Mouse (Mus musculus): ENCODE results near the gene Phf13.
"Not testable (repeated sequence)": the region's sequence is repeated elsewhere in the genome, so short reads cannot be mapped to it uniquely, and the experiment has no call there.

Gene Phf13

DNA sequence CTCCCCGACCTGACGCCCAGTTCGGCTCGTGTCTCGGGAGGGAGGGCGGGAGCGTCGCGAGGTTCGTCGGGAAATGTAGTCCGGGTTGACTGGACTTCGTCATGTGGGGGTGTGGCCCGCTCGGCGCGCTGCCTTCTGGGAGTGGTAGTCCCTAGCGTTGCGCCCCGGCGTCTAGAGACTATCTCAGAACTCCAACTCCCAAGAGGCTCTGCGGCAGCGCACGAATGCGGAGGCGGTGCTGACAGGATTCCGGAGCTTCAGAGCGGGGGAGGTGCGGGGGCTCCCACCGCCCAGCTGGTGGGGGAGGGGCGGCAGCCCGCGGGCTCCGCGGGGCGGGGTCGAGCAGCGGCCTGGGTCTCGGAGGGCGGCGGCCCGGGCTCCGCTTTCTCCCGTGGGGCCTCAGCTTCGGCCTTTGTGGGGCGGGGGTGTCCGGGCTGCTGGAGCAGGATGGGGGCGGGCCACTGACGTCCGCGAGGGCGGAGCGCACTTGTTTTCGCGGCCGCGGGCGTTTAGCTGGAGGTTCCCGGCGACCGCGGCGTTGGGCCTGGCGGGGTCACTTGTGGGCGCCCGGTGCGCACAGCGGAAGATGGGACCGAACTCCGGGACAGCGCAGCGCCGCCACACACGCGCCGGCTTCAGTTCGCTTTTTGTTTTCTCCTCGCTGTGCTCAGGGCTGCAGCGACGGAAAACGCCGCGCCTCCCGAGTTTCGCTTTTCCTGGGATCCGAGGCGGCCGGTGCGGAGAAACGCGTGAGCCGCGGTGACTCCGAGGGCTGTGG is at the start of gene Phf13:
Phf13 (minus strand) TSS at position 86 of the 778 bp plus-strand sequence.
- peak; percentile 99 for DNase-seq

GRCm38 (mm10) chr4:152044609-152045008 is 48.6 kb upstream of the Phf13 start:
- DNase-seq = peak; percentile 28

- no peak for DNase-seq
Observed at GRCm38 (mm10) chr4:152043171-152043570, 47.1 kb upstream of the Phf13 start.

DNA sequence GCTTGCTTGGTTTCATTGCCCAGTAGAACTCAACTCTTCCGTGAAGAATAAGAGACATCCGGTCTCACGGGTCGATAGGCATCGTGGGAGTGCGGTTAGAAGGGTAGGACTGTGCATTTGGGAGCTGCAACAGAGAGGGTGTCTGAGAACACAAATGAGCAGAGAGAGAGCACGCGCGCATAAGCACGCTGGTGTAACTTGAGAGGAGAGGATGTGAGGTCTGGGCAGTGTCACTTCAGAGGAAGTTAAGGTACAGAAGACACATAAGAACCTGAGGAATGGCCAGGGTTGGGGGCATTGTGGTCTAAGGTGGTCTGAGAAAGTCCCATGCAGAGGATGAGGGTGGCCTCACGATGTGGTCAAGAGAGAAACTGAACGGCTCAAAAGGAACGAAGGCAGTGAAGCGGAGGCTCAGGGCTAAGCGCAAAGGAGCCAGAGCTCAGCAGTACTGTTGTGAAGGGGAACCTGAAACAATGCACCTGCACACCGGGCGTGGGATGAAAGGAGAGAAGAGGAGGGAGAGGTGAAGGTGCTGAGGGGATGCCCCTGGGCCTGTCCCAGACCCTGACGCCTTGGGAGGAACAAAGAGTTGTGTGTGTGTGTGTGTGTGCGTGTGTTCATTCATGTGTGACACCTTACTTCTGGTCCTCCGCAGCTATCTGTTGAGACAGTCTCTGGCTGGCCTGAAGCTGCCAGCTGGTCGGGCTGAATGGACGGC is 46.0 kb upstream of the Phf13 start:
- peak; percentile 5 for DNase-seq

DNA sequence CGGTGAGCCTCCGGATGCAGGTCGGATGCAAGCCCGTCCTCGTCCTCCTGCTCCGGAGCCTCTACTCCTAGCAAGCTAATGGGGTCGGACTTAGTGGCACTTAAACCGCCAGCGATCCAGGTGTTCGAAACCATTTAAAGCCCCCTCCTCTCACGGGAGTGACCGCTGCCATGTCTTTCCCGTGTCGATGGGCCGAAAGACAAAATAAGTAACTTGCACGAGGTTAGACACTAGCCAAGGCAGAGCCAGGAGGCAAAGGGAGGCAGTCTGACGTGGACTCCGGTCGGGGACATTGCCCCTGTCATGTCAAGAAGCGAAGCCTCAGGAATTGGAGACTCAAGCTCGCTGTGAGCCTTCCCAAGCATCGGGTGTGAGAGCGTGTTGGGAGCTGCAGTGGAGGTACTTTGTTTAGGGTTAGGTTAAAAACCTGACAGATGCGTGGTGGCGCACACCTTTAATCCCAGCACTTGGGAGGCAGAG is 43.8 kb upstream of the Phf13 start:
- DNase-seq = no peak

DNA sequence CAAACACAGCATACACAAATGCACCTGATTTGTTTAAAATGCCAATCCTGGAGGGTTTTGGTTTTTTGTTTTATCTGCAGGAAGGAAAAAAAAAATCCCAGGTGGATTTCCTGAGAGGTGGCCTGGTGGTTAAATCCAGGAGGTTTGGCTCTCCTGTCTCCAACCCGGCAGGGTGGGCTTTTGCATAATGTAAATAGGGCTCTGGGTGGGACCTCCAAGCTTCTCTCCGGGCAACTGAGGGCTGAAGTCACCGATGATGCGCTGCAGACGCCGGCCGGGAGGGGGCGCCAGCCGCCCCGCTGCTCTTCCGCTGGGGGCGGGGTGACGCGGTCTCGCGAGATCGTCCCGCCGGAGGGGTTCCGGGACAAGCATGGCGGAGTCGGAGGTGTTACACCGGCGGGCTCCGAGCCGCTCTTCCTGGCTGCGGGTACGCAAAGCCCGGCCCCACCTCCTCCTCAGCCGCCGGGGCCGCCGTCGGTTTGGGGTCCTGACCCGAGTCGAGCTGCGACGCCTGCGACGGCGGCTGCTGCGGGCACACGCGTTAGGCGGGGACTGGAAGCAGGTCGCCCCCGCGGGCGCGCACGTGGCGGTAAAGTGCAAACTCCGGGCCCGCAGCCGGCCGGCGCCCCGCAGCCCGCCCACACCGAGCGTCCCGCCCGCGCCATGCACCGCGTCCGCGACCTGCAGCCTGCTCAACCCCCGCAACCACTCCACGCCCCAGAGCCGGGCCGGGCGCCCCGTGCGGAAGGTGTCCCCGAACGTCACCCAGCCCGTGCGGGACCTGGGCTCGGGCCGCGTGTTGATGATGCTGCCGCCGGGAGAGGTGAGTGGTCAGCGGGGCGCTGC is 43.1 kb upstream of the Phf13 start, which contains the start of gene Nol9:
Nol9 (plus strand) TSS at position 337 of the 846 bp plus-strand sequence.
- peak; percentile 97 for DNase-seq

DNA sequence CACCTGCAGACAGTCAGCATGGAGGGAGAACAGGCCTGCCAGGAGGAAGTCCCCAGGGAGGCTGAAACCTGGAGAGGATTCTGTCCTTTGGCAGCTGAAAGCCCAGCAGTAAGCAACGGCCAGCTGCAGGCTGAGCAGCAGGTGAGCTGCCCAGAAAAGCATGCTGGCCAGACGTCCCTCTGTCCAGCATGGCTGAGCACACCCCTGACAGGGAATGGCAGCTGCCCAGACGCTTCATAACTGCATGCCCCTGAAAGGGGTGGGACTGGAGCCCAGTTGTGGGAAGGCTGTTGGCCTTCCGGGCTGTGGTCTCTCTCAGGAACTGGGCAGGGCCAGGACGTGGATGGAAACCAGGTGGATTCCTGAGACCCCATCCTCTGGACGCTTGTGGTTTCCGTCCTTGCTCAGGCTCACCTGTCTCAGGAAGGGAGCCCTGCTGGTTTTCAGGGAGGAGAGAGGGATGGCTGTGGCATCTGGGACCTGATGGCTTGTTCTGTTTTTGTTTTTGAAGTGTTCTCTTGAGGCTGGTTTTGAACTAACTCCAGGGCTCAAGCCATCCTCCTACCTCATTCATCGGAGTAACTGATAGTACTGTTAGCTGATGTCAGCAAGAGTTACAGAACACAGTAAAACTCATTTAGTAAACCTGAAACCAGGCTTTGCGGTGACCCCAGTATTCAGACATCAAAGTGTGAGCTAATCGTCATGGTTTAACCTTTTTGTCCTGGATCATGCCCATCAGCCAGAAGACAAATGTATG is 42.3 kb upstream of the Phf13 start, which contains the start of gene Tas1r1:
Tas1r1 (minus strand) TSS at position 344 of the 760 bp plus-strand sequence.
- DNase-seq = peak; percentile 38

DNA sequence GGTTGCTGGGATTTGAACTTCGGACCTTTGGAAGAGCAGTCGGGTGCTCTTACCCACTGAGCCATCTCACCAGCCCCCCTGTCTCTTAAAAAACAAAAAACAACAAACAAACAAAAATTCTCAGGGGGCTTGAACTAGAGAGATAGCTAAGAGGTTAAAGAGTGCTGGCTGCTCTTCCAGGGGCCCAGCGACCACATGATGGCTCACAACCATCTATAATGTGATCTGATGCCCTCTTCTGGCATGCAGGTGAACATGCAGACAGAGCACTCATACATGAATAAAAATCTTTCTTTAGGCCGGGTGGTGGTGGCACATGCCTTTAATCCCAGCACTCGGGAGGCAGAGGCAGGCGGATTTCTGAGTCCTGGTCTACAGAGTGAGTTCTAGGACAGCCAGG is 40.4 kb upstream of the Phf13 start:
- DNase-seq = not testable (repeated sequence)

DNA sequence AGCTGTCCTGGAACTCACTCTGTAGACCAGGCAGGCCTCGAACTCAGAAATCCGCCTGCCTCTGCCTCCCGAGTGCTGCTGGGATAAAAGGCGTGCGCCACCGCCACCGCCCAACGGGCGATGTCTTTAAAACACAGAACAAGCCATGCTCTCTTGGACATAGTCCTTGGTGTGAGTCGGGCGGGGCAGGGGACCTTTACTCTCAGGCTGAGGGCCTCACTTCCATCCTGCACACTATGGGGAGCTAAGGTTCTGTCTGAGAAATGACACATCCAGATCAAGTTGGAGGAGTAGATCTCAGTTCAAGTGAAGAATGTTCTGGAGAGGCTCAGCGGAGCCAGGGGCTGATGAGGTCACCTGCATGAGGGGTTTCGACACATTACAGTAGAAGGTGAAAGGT is 36.9 kb upstream of the Phf13 start:
- DNase-seq = no peak

GRCm38 (mm10) chr4:152029997-152030396 is 33.9 kb upstream of the Phf13 start:
- DNase-seq = peak; percentile 40

DNA sequence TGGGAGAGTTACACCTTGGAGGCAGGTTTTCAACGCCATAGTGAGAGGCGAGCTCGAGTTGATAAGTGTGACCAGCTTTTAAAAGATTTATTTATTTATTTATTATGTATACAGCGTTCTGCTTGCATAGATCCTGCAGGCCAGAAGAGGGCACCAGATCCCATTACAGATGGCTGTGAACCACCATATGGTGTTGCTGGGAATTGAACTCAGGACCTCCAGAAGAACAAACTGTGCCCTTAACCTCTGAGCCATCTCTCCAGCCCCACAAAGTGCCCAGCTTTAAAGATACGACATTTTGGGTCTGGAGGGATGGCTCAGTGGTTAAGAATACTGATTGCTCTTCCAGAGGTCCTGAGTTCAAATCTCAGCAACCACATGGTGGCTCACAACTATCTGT is 33.0 kb upstream of the Phf13 start:
- DNase-seq = peak; percentile 45

DNA sequence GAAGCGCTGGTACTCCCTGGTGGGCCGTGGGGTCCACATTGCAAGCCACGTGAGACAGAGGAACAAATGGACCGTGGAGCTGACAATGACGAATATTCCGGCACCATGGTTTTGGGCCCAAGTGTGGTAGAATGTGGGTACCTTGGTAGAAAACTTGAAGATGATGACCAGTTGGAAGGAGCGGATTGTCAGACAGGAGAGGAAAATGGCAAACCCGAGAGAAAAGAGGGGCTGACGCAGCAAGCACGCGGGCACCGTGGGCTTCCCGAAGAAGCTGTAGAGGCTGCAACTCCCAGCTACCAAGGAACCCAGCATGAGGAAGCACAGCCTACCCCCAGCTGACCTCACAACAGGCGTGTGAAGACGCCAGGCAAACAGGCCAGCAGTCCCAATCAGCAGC is 32.4 kb upstream of the Phf13 start:
- no peak for DNase-seq

DNA sequence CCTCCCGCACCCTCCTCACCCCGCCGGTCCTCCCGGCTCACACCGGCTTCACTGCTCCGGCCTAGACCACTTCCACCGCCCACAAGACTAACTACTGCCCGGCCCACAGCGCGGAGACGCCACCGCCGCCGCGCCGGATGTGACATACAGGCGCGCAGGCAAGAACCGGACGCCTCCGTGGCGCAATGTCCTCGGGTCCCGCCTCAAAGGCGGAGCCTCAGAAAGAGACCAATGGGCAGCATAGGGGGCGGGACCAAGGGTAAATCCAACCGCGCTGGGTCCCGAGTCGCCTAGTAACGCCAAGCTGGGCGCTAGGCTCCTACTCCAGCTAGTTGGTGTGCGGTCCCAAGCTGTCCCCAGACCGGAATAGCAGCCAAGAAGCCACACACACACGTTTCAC is 31.5 kb upstream of the Phf13 start, which contains the start of gene Zbtb48:
Zbtb48 (minus strand) TSS at position 148 of the 400 bp plus-strand sequence.
- DNase-seq = peak; percentile 98

DNA sequence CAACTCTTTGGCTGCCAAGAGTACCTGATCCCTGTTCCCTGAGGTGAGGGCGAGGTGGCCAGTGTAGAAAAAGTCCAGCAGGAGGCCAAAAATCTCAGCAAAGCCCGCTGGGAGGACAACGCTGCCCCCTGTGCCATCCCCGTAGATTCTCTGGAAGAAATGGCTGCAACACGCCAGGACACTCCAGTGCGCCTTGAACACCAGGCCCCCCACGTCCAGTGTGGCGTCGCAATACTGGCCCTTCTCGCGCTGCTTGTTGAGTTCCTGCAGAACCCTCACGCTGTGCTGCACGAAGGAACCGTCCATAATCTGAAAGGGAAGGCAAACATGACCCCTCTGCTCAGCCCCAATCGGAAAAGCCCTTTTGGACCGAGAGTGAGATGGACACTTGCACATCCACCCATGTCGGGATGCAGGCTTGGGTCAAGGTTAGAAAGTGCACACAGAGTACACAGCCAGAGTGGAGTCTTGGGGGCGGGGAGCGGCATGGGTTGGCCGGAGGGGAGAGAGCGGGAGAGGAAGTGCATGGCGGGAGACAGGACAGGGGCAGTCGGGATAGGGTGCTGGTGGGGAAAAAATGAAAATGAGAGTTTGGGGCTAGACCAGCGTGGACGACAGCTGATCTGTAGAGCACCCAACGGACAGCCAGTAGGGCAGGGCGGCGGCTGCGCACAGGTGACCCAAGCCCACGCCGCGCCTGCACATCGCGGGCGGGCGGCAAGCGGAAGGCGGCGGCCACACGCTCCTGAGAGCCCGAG is 30.9 kb upstream of the Phf13 start:
- DNase-seq = peak; percentile 63

- DNase-seq = no peak
Observed at GRCm38 (mm10) chr4:152024525-152024924, 28.5 kb upstream of the Phf13 start.

DNA sequence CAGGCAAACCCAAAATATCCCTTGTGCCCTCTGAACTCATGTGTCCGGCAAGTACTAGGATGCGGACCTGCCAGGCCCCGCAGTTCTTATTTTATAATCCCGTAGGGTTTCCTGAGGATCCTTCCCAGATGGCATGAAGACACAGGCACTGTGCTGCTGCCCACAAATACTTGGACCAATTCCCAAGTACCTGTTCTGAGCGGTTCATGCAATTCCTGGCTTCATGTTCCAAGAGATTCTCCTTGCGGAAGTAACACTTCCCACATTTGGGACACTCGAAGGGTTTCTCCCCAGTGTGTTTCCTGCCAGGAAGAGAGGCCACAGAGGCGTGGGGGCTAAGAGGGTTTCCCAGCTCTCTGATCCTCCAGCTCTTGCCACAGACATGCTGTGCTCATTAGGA is 26.4 kb upstream of the Phf13 start:
- no peak for DNase-seq

GRCm38 (mm10) chr4:152021568-152022097 is 25.6 kb upstream of the Phf13 start:
- no peak for DNase-seq

DNA sequence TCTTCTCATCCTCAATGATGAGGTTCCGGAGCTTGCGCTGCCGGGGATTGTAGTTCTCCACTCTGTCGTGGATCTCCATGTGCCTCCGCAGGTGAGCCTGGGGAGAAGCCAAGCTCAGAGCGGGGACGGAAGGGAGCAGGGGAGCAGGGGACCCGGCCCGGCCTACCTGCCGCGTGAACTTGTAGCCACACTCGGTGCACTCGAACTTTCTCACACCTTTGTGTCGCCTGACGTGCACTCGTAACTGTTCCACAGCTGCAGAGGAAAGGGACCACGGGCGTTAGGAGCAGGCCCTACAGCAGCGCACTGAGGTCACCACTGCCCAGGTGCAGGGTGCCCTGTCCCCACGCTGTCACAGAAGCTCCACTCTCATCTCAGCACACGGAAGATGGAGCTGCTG is 24.0 kb upstream of the Phf13 start:
- DNase-seq = no peak

- DNase-seq = no peak
Observed at GRCm38 (mm10) chr4:152019073-152019472, 23.0 kb upstream of the Phf13 start.

- peak; percentile 42 for DNase-seq
Observed at GRCm38 (mm10) chr4:152013036-152013813, 17.2 kb upstream of the Phf13 start.
